Mouse (Mus musculus) limb, embryonic 15.5 days (tissue): Measurements from ENCODE around the gene Rspo4. TPM values are rescaled to one million over a fixed set of nuclear protein-coding genes. Genes with fewer than 3 reads are reported as not detected.

Experiments
- ATAC-seq: fragments of 200-750 bp; cut with Nextera tagmentation; 2 replicates; pipeline ENCODE4 v1.8.0; 2017; ENCODE audit warnings: low read depth, moderate TSS enrichment; ENCODE audit not compliant: insufficient number of reproducible peaks, low FRiP score, low TSS enrichment
- H3K27ac ChIP-seq: fragments of 300-500 bp; sonication (generic); 2 replicates; pipeline ENCODE4 v1.5.1; 2015; ENCODE audit warnings: moderate library complexity, mild to moderate bottlenecking, inconsistent platforms
- H3K27me3 ChIP-seq: fragments of 300-500 bp; sonication (generic); 2 replicates; pipeline ENCODE4 v1.6.1; 2015; ENCODE audit warnings: inconsistent platforms
- H3K36me3 ChIP-seq: fragments of 300-500 bp; sonication (generic); 2 replicates; pipeline ENCODE4 v1.6.1; 2015; ENCODE audit warnings: inconsistent platforms
- H3K4me1 ChIP-seq: fragments of 300-500 bp; sonication (generic); 2 replicates; pipeline ENCODE4 v1.6.1; 2015; ENCODE audit warnings: inconsistent platforms
- H3K4me2 ChIP-seq: fragments of 300-500 bp; sonication (generic); 2 replicates; pipeline ENCODE4 v1.6.1; 2015; ENCODE audit warnings: mild to moderate bottlenecking, inconsistent platforms
- H3K4me3 ChIP-seq: fragments of 300-500 bp; sonication (generic); 2 replicates; pipeline ENCODE4 v1.5.1; 2015; ENCODE audit warnings: mild to moderate bottlenecking, inconsistent platforms
- H3K9ac ChIP-seq: fragments of 300-500 bp; sonication (generic); 2 replicates; pipeline ENCODE4 v1.6.1; 2015; ENCODE audit warnings: inconsistent platforms
- H3K9me3 ChIP-seq: fragments of 300-500 bp; sonication (generic); 2 replicates; pipeline ENCODE4 v1.6.1; 2016; ENCODE audit warnings: inconsistent platforms
- WGBS: fragments of 180-500 bp; shearing (Covaris S2); methylation state at CpG from one replicate; pipeline ENCODE4 v1.1.7; 2015; 5-methylcytosine and 5-hydroxymethylcytosine counted together
- polyA plus RNA-seq: library from polyadenylated mRNA; unstranded; fragments of >200 nt; fragmentation: Nextera tagmentation; extraction: Ambion mirVana; gene quantifications from 2 replicates; pipeline ENCODE4 v1.2.1, GENCODE M21; 2015

Gene Rspo4
- polyA plus RNA-seq, 1 experiment from 2014 or later: 0.73 TPM

- Histone ChIP-seq H3K4me2 (no peak overlapping the region), H3K9me3 (no peaks in the 10 kb centered on the region), H3K36me3 (no peaks in the 10 kb centered on the region), H3K4me3 (no peak overlapping the region), H3K27ac (0 out of 2 replicates have a peak overlapping the region, but pooled peaks have one; percentile 57), H3K9ac (no peak overlapping the region), H3K4me1 (peaks cover 17% of the 10 kb centered on the region), H3K27me3 (no peaks in the 10 kb centered on the region)
- WGBS: 47% methylated on average over 8 of the region's 8 CpGs
- peak; percentile 62 for ATAC-seq
These were observed 51.7 kb downstream of the Rspo4 start for GRCm38 (mm10) chr2:151894209-151894980.

- Histone ChIP-seq H3K36me3 (no peaks in the 10 kb centered on the region), H3K4me3 (no peak overlapping the region), H3K4me1 (peaks cover 16% of the 10 kb centered on the region), H3K4me2 (no peak overlapping the region), H3K9me3 (no peaks in the 10 kb centered on the region), H3K27me3 (no peaks in the 10 kb centered on the region), H3K9ac (no peak overlapping the region), H3K27ac (no peak overlapping the region)
- 73% methylated on average over 5 of the region's 5 CpGs for WGBS
- ATAC-seq: no peak
These were observed 53.2 kb downstream of the Rspo4 start for GRCm38 (mm10) chr2:151895911-151896310.

GRCm38 (mm10) chr2:151898106-151898505 lies 55.4 kb downstream of the Rspo4 start:
- peaks cover 10% of the 10 kb centered on the region for H3K4me1 ChIP-seq
- no peaks in the 10 kb centered on the region for H3K36me3 ChIP-seq
- H3K4me3 ChIP-seq: no peak overlapping the region
- no peaks in the 10 kb centered on the region for H3K27me3 ChIP-seq
- WGBS: 93% methylated on average over 1 of the region's 1 CpGs
- H3K9me3 ChIP-seq: no peaks in the 10 kb centered on the region
- H3K27ac ChIP-seq: no peak overlapping the region
- no peak for ATAC-seq
- H3K9ac ChIP-seq: no peak overlapping the region
- H3K4me2 ChIP-seq: no peak overlapping the region

- Histone ChIP-seq H3K4me2 (no peak overlapping the region), H3K27me3 (no peaks in the 10 kb centered on the region), H3K4me3 (no peak overlapping the region), H3K9me3 (no peaks in the 10 kb centered on the region), H3K4me1 (no peaks in the 10 kb centered on the region), H3K27ac (no peak overlapping the region), H3K36me3 (no peaks in the 10 kb centered on the region), H3K9ac (no peak overlapping the region)
- 35% methylated on average over 4 of the region's 4 CpGs for WGBS
- ATAC-seq: no peak
These were observed 58.1 kb downstream of the Rspo4 start for GRCm38 (mm10) chr2:151900845-151901244.

GRCm38 (mm10) chr2:151903267-151903666 lies 60.5 kb downstream of the Rspo4 start:
- Histone ChIP-seq H3K27me3 (no peaks in the 10 kb centered on the region), H3K4me1 (no peaks in the 10 kb centered on the region), H3K27ac (no peak overlapping the region), H3K36me3 (no peaks in the 10 kb centered on the region), H3K4me2 (no peak overlapping the region), H3K4me3 (no peak overlapping the region), H3K9ac (no peak overlapping the region), H3K9me3 (no peaks in the 10 kb centered on the region)
- 80% methylated on average over 6 of the region's 6 CpGs for WGBS
- ATAC-seq: no peak

GRCm38 (mm10) chr2:151903933-151904332 lies 61.2 kb downstream of the Rspo4 start:
- Histone ChIP-seq H3K9ac (no peak overlapping the region), H3K4me1 (no peaks in the 10 kb centered on the region), H3K4me2 (no peak overlapping the region), H3K9me3 (no peaks in the 10 kb centered on the region), H3K27ac (no peak overlapping the region), H3K4me3 (no peak overlapping the region), H3K36me3 (no peaks in the 10 kb centered on the region), H3K27me3 (no peaks in the 10 kb centered on the region)
- no peak for ATAC-seq
- 69% methylated on average over 4 of the region's 4 CpGs for WGBS

- Histone ChIP-seq H3K4me1 (0 out of 2 replicates have a peak, but pooled peaks cover 4% of the 10 kb centered on the region), H3K9me3 (no peaks in the 10 kb centered on the region)
These were observed 61.9 kb downstream of the Rspo4 start for GRCm38 (mm10) chr2:151904636-151905035.

GRCm38 (mm10) chr2:151907020-151907419 lies 64.3 kb downstream of the Rspo4 start:
- Histone ChIP-seq H3K4me1 (peaks cover 22% of the 10 kb centered on the region), H3K27me3 (no peaks in the 10 kb centered on the region), H3K27ac (no peak overlapping the region), H3K9ac (no peak overlapping the region), H3K36me3 (no peaks in the 10 kb centered on the region), H3K4me3 (no peak overlapping the region), H3K9me3 (no peaks in the 10 kb centered on the region), H3K4me2 (no peak overlapping the region)
- no peak for ATAC-seq
- WGBS: 65% methylated on average over 2 of the region's 2 CpGs

More at GRCm38 (mm10) chr2:151904636-151905035, 61.9 kb downstream of the Rspo4 start:
- Histone ChIP-seq H3K4me3 (no peak overlapping the region), H3K36me3 (no peaks in the 10 kb centered on the region), H3K9ac (no peak overlapping the region), H3K4me2 (no peak overlapping the region), H3K27ac (no peak overlapping the region), H3K27me3 (no peaks in the 10 kb centered on the region)
- WGBS: 58% methylated on average over 3 of the region's 3 CpGs
- no peak for ATAC-seq

- Histone ChIP-seq H3K9ac (no peak overlapping the region), H3K4me3 (no peak overlapping the region), H3K36me3 (no peaks in the 10 kb centered on the region), H3K4me1 (peaks cover 22% of the 10 kb centered on the region), H3K27me3 (no peaks in the 10 kb centered on the region), H3K9me3 (no peaks in the 10 kb centered on the region), H3K27ac (no peak overlapping the region), H3K4me2 (no peak overlapping the region)
- ATAC-seq: no peak
- WGBS: 70% methylated on average over 3 of the region's 3 CpGs
These were observed 66.7 kb downstream of the Rspo4 start for GRCm38 (mm10) chr2:151909386-151909785.

GRCm38 (mm10) chr2:151910498-151910897 lies 67.8 kb downstream of the Rspo4 start:
- Histone ChIP-seq H3K4me1 (peaks cover 22% of the 10 kb centered on the region), H3K4me3 (no peak overlapping the region), H3K27ac (no peak overlapping the region), H3K9ac (no peak overlapping the region), H3K27me3 (no peaks in the 10 kb centered on the region), H3K9me3 (no peaks in the 10 kb centered on the region), H3K4me2 (no peak overlapping the region), H3K36me3 (no peaks in the 10 kb centered on the region)
- ATAC-seq: no peak
- WGBS: 39% methylated on average over 5 of the region's 5 CpGs

GRCm38 (mm10) chr2:151910919-151911500 lies 68.3 kb downstream of the Rspo4 start, which contains the start of gene Angpt4:
Angpt4 (plus strand) TSS chr2:151911210.
- ATAC-seq: no peak

GRCm38 (mm10) chr2:151911751-151912150 lies 69.0 kb downstream of the Rspo4 start:
- Histone ChIP-seq H3K4me3 (no peak overlapping the region), H3K9ac (no peak overlapping the region), H3K4me2 (no peak overlapping the region), H3K27me3 (no peaks in the 10 kb centered on the region), H3K36me3 (no peaks in the 10 kb centered on the region), H3K9me3 (no peaks in the 10 kb centered on the region), H3K4me1 (peaks cover 32% of the 10 kb centered on the region), H3K27ac (no peak overlapping the region)
- 78% methylated on average over 3 of the region's 3 CpGs for WGBS
- ATAC-seq: no peak

More at GRCm38 (mm10) chr2:151910919-151911500, 68.3 kb downstream of the Rspo4 start, which contains the start of gene Angpt4:
- no peaks in the 10 kb centered on the region for H3K36me3 ChIP-seq
- H3K27me3 ChIP-seq: no peaks in the 10 kb centered on the region
- no peak within 1 kb of the TSS for H3K4me3 ChIP-seq
- H3K4me1 ChIP-seq: peaks cover 25% of the 10 kb centered on the region
- 61% methylated on average over 12 of the region's 13 CpGs for WGBS
- H3K27ac ChIP-seq: no peak within 1 kb of the TSS
- no peak within 1 kb of the TSS for H3K9ac ChIP-seq
- no peaks in the 10 kb centered on the region for H3K9me3 ChIP-seq
- H3K4me2 ChIP-seq: no peak within 1 kb of the TSS
